Mouse (Mus musculus) kidney, adult 2 months (tissue): ENCODE measurements around the gene Cfdp1. TPM values are rescaled to one million over a fixed set of nuclear protein-coding genes. Genes with fewer than 3 reads are reported as not detected.
A peak's percentile ranks its signal among the peaks of the same experiment; 100 is the strongest.

ENCODE experiments used
- DNase-seq: peaks from one replicate; pipeline ENCODE4 v3.0.0; 2021
- H3K27ac ChIP-seq: fragments of 200-500 bp; 2 replicates; pipeline ENCODE4 v1.5.1; 2012; ENCODE audit warnings: low read depth, low read length, control low read depth, inconsistent platforms; ENCODE audit not compliant: insufficient read depth
- H3K27me3 ChIP-seq: fragments of 200-500 bp; replicated peaks from 2 replicates; pipeline ENCODE4 v1.6.1; 2012; ENCODE audit warnings: mild to moderate bottlenecking, moderate library complexity, low read length, inconsistent platforms; ENCODE audit not compliant: control insufficient read depth, insufficient read depth
- H3K36me3 ChIP-seq: fragments of 200-500 bp; 2 replicates; pipeline ENCODE4 v1.6.1; 2012; ENCODE audit warnings: mild to moderate bottlenecking, moderate library complexity, low read length, inconsistent platforms; ENCODE audit not compliant: control insufficient read depth, insufficient read depth
- H3K4me1 ChIP-seq: fragments of 200-500 bp; 2 replicates; pipeline ENCODE4 v1.6.1; 2011; ENCODE audit warnings: low read length; ENCODE audit not compliant: control insufficient read depth, insufficient read depth
- H3K4me3 ChIP-seq: fragments of 200-500 bp; 2 replicates; pipeline ENCODE4 v1.5.1; 2011; ENCODE audit warnings: mild to moderate bottlenecking, low read depth, low read length, control low read depth; ENCODE audit not compliant: insufficient read depth
- CTCF ChIP-seq: fragments of 200-500 bp; conservative IDR thresholded peaks from 2 replicates; pipeline ENCODE4 v1.5.1; 2011; ENCODE audit warnings: low read depth, mild to moderate bottlenecking, control low read depth, low read length, moderate library complexity, mixed read lengths; ENCODE audit not compliant: insufficient read depth, insufficient read length
- POLR2A ChIP-seq: fragments of 200-500 bp; IDR thresholded peaks from one replicate; pipeline ENCODE4 v1.6.1; 2011; ENCODE audit warnings: low read depth, low read length, control low read depth
- WGBS: fragments of 180-500 bp; shearing (Covaris S2); methylation state at CpG from one replicate; pipeline ENCODE4 v1.1.7; 2018; 5-methylcytosine and 5-hydroxymethylcytosine counted together
- polyA plus RNA-seq: library from polyadenylated mRNA; depleted of rRNA; stranded (reverse); fragments of >200 nt; gene quantifications from 2 replicates; pipeline ENCODE4 v1.2.3, GENCODE M21; 2012

The Cfdp1 gene
- polyA plus RNA-seq, 1 experiment = 12.5 TPM

GRCm38 (mm10) chr8:111875758-111876157, 21.7 kb upstream of the Cfdp1 start:
- TF ChIP-seq CTCF = no peak
- TF ChIP-seq POLR2A = no peak

GRCm38 (mm10) chr8:111871278-111871677, 17.2 kb upstream of the Cfdp1 start:
- no peaks in the 10 kb centered on the region for H3K27me3 ChIP-seq
- no peak for DNase-seq
- no peak overlapping the region for H3K4me3 ChIP-seq
- H3K4me1 ChIP-seq = no peaks in the 10 kb centered on the region; the same call in 1 of the 2 replicates
- no peak overlapping the region for H3K27ac ChIP-seq
- H3K36me3 ChIP-seq = no peaks in the 10 kb centered on the region
- TF ChIP-seq CTCF = no peak
- no peak for TF ChIP-seq POLR2A
- 76% methylated on average over 3 of the region's 3 CpGs for WGBS

More at GRCm38 (mm10) chr8:111875758-111876157, 21.7 kb upstream of the Cfdp1 start:
- Histone ChIP-seq H3K27me3 (no peaks in the 10 kb centered on the region), H3K4me1 (no peaks in the 10 kb centered on the region; the same call in 1 of the 2 replicates), H3K27ac (peak overlapping the region; percentile 72; the same call in 1 of the 2 replicates), H3K36me3 (no peaks in the 10 kb centered on the region), H3K4me3 (peak overlapping the region; percentile 67)
- DNase-seq = peak; percentile 37
- WGBS = 3% methylated on average over 9 of the region's 9 CpGs

GRCm38 (mm10) chr8:111870379-111870778, 16.3 kb upstream of the Cfdp1 start:
- H3K36me3 ChIP-seq = no peaks in the 10 kb centered on the region
- no peaks in the 10 kb centered on the region for H3K27me3 ChIP-seq
- peaks cover 3% of the 10 kb centered on the region; the same call in 1 of the 2 replicates for H3K4me1 ChIP-seq
- no peak overlapping the region for H3K27ac ChIP-seq
- H3K4me3 ChIP-seq = no peak overlapping the region
- TF ChIP-seq CTCF (no peak), POLR2A (no peak)
- WGBS = 89% methylated on average over 3 of the region's 3 CpGs
- no peak for DNase-seq

- Histone ChIP-seq H3K4me1 (peaks cover 3% of the 10 kb centered on the region; the same call in 1 of the 2 replicates), H3K4me3 (no peak overlapping the region), H3K27ac (no peak overlapping the region), H3K36me3 (no peaks in the 10 kb centered on the region), H3K27me3 (no peaks in the 10 kb centered on the region)
- WGBS = 56% methylated on average over 2 of the region's 2 CpGs
- DNase-seq = no peak
- TF ChIP-seq CTCF = no peak
- TF ChIP-seq POLR2A = no peak
Measured at GRCm38 (mm10) chr8:111868664-111869063, 14.6 kb upstream of the Cfdp1 start.

GRCm38 (mm10) chr8:111865857-111866256, 11.8 kb upstream of the Cfdp1 start:
- 54% methylated on average over 6 of the region's 6 CpGs for WGBS
- H3K4me3 ChIP-seq = no peak overlapping the region

GRCm38 (mm10) chr8:111865130-111865852, 11.2 kb upstream of the Cfdp1 start:
- Histone ChIP-seq H3K27ac (no peak overlapping the region), H3K4me1 (peaks cover 3% of the 10 kb centered on the region; the same call in 1 of the 2 replicates), H3K4me3 (no peak overlapping the region), H3K36me3 (no peaks in the 10 kb centered on the region), H3K27me3 (no peaks in the 10 kb centered on the region)
- no peak for DNase-seq
- WGBS = 90% methylated on average over 8 of the region's 8 CpGs
- TF ChIP-seq CTCF (no peak), POLR2A (no peak)

More at GRCm38 (mm10) chr8:111865857-111866256, 11.8 kb upstream of the Cfdp1 start:
- peaks cover 3% of the 10 kb centered on the region; the same call in 1 of the 2 replicates for H3K4me1 ChIP-seq
- TF ChIP-seq POLR2A (no peak), CTCF (no peak)
- no peaks in the 10 kb centered on the region for H3K36me3 ChIP-seq
- H3K27me3 ChIP-seq = no peaks in the 10 kb centered on the region
- DNase-seq = peak; percentile 44
- H3K27ac ChIP-seq = no peak overlapping the region

- no peak for DNase-seq
- Histone ChIP-seq H3K4me3 (no peak overlapping the region), H3K27me3 (no peaks in the 10 kb centered on the region; the same call in 1 of the 2 replicates), H3K36me3 (no peaks in the 10 kb centered on the region), H3K27ac (no peak overlapping the region), H3K4me1 (peaks cover 3% of the 10 kb centered on the region; the same call in 1 of the 2 replicates)
- WGBS = 74% methylated on average over 8 of the region's 8 CpGs
- TF ChIP-seq POLR2A (no peak), CTCF (no peak)
Measured at GRCm38 (mm10) chr8:111864648-111865047, 10.6 kb upstream of the Cfdp1 start.
